Mouse (Mus musculus): ENCODE data around the gene Dedd. TPM values are rescaled to one million over a fixed set of nuclear protein-coding genes. Genes with fewer than 3 reads are reported as not detected.

Dedd gene
- polyA plus RNA-seq, 1 experiment from 2014 or later: 61.5 TPM

DNA sequence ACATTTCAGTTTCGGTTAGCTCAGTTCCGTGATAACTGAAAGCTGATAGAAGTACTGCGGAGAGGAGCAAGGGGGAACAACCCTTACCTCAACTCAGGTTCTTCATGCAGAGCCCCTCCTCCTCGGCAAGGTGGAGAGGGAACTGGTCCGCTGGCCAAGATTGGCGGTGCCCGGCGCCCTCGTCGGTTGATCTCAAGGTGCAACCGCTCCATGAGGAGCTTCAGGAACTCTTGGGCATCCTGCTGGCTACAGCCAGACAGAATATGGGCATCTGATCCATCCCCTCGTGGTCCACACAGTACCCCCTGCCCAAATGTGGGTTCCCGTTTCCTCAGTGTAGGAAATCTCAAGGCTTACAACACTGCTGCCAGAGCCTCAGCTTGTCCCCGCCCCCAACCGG, 44.5 kb upstream of the Dedd start:
- 94% methylated on average over 15 of the region's 15 CpGs for WGBS
- H3K36me3 ChIP-seq (ENCODE audit: control insufficient read depth, insufficient read depth, low read length): peaks cover 51% of the 10 kb centered on the region
- H3K27me3 ChIP-seq (ENCODE audit: control insufficient read depth, insufficient read depth, low read length): no peaks in the 10 kb centered on the region
- no peak overlapping the region for H3K9ac ChIP-seq (replicated peaks; ENCODE audit: low read length)
- no peak overlapping the region for H3K27ac ChIP-seq (replicated peaks; ENCODE audit: low read depth, low read length)
- H3K4me3 ChIP-seq (replicated peaks; ENCODE audit: low read depth, low read length): no peak overlapping the region
- ATAC-seq (ENCODE audit: low FRiP score, low TSS enrichment) (no peak), DNase-seq (no peak)
- H3K4me1 ChIP-seq (ENCODE audit: control insufficient read depth, insufficient read depth, low read length): peaks cover 16% of the 10 kb centered on the region
- H3K4me2 ChIP-seq (ENCODE audit: low read length): no peak overlapping the region
- no peaks in the 10 kb centered on the region for H3K9me3 ChIP-seq (ENCODE audit: control insufficient read depth, low read length)

DNA sequence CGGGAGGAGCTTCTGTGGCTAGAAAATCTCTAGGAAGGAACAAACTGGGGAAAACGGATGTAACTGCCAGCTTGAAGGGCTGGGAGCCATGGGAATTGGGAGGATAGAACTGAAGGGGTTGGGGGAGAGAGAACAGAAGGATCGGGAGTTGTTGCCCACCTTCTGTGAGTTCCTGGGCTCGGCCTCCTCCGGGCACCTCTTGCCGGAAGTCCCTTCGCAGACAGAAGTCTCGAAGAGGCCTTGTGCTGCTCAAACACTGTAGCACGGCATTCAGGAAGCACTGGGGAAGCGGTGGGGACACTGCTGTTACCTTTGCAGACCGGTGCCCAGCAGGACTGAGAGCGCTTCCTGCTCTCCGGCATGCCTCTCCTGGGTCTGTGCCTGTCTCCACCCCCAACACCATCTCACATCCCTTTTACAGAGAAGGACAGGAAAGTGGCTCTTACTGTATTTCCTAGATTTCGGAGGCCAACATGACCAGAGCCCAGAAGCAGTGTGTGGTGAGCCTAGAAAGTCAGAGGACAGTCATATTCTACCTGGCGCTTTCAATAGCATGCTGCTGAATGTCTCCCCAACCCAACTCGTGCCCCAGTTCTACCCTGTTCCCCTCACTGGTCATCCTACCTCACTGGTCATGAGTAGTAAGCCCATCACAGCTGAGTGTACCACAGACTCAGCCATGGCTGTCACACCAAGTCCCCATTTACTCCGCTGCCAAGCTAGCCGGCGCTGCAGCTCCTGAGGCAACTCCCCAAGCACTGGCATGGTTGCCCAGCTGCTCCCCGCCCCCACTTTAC, 43.7 kb upstream of the Dedd start:
- H3K27ac ChIP-seq (replicated peaks; ENCODE audit: low read depth, low read length): no peak overlapping the region
- ATAC-seq (ENCODE audit: low FRiP score, low TSS enrichment) (no peak), DNase-seq (no peak)
- WGBS: 92% methylated on average over 20 of the region's 20 CpGs
- peaks cover 57% of the 10 kb centered on the region for H3K36me3 ChIP-seq (ENCODE audit: control insufficient read depth, insufficient read depth, low read length)
- no peak overlapping the region for H3K4me2 ChIP-seq (ENCODE audit: low read length)
- H3K27me3 ChIP-seq (ENCODE audit: control insufficient read depth, insufficient read depth, low read length): no peaks in the 10 kb centered on the region
- no peak overlapping the region for H3K4me3 ChIP-seq (replicated peaks; ENCODE audit: low read depth, low read length)
- H3K9me3 ChIP-seq (ENCODE audit: control insufficient read depth, low read length): no peaks in the 10 kb centered on the region
- H3K4me1 ChIP-seq (ENCODE audit: control insufficient read depth, insufficient read depth, low read length): peaks cover 12% of the 10 kb centered on the region
- H3K9ac ChIP-seq (replicated peaks; ENCODE audit: low read length): no peak overlapping the region

- Histone ChIP-seq H3K27ac (replicated peaks; ENCODE audit: low read depth, low read length) (no peak overlapping the region), H3K36me3 (ENCODE audit: control insufficient read depth, insufficient read depth, low read length) (peaks cover 57% of the 10 kb centered on the region), H3K9me3 (ENCODE audit: control insufficient read depth, low read length) (no peaks in the 10 kb centered on the region), H3K27me3 (ENCODE audit: control insufficient read depth, insufficient read depth, low read length) (no peaks in the 10 kb centered on the region), H3K4me2 (ENCODE audit: low read length) (peak overlapping the region; percentile 65), H3K4me1 (ENCODE audit: control insufficient read depth, insufficient read depth, low read length) (peaks cover 9% of the 10 kb centered on the region), H3K4me3 (replicated peaks; ENCODE audit: low read depth, low read length) (peak overlapping the region; percentile 92), H3K9ac (replicated peaks; ENCODE audit: low read length) (no peak overlapping the region)
- WGBS: 92% methylated on average over 19 of the region's 19 CpGs
- ATAC-seq (ENCODE audit: low FRiP score, low TSS enrichment) (no peak), DNase-seq (no peak)
Measured at GRCm38 (mm10) chr1:171286517-171286916, 42.4 kb upstream of the Dedd start.

GRCm38 (mm10) chr1:171287136-171288081, 41.5 kb upstream of the Dedd start, which contains the start of gene Usp21:
Gene Usp21 (minus strand): TSS chr1:171287991.
- WGBS: under 1% methylated on average over 49 of the region's 49 CpGs
- Histone ChIP-seq H3K9ac (replicated peaks; ENCODE audit: low read length) (peak within 1 kb of the TSS; percentile 99), H3K27me3 (ENCODE audit: control insufficient read depth, insufficient read depth, low read length) (no peaks in the 10 kb centered on the region), H3K9me3 (ENCODE audit: control insufficient read depth, low read length) (no peaks in the 10 kb centered on the region), H3K36me3 (ENCODE audit: control insufficient read depth, insufficient read depth, low read length) (peaks cover 54% of the 10 kb centered on the region), H3K4me1 (ENCODE audit: control insufficient read depth, insufficient read depth, low read length) (peaks cover 9% of the 10 kb centered on the region), H3K27ac (replicated peaks; ENCODE audit: low read depth, low read length) (peak within 1 kb of the TSS; percentile 98), H3K4me2 (ENCODE audit: low read length) (peak within 1 kb of the TSS; percentile 65), H3K4me3 (replicated peaks; ENCODE audit: low read depth, low read length) (peak within 1 kb of the TSS; percentile 92)
- ATAC-seq (ENCODE audit: low FRiP score, low TSS enrichment) (peak; percentile 95), DNase-seq (peak; percentile 97)

- DNase-seq: no peak
- Histone ChIP-seq H3K4me1 (ENCODE audit: control insufficient read depth, insufficient read depth, low read length) (peaks cover 11% of the 10 kb centered on the region), H3K36me3 (ENCODE audit: control insufficient read depth, insufficient read depth, low read length) (peaks cover 45% of the 10 kb centered on the region), H3K27me3 (ENCODE audit: control insufficient read depth, insufficient read depth, low read length) (no peaks in the 10 kb centered on the region), H3K4me2 (ENCODE audit: low read length) (peak overlapping the region; percentile 65), H3K9me3 (ENCODE audit: control insufficient read depth, low read length) (no peaks in the 10 kb centered on the region), H3K4me3 (replicated peaks; ENCODE audit: low read depth, low read length) (peak overlapping the region; percentile 92), H3K9ac (replicated peaks; ENCODE audit: low read length) (0 out of 2 replicates have a peak overlapping the region, but pooled peaks have one; percentile 99), H3K27ac (replicated peaks; ENCODE audit: low read depth, low read length) (peak overlapping the region; percentile 98; the same call in 1 of the 2 replicates)
- 67% methylated on average over 4 of the region's 4 CpGs for WGBS
- no peak for ATAC-seq (ENCODE audit: low FRiP score, low TSS enrichment)
Measured at GRCm38 (mm10) chr1:171288328-171288727, 40.6 kb upstream of the Dedd start.

DNA sequence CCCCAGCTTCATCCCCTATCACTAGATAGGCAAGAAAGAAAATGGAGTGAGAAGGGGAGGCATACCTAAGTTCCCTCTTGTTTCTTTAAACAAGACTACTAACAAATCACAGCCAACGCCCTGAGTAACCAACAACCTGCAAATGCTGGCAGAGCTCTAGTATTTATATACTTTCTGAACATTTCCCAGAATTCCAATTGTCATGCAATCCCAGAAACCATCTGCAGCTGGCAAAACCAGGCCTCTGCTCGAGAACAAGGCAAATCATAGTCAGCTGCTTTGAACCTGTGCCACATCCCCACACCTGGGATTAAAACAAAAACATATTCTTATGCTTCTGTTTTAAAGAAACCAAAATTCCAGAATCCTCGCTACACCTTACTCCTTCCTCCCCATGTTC, 35.6 kb upstream of the Dedd start:
- ATAC-seq (ENCODE audit: low FRiP score, low TSS enrichment) (no peak), DNase-seq (no peak)
- 0 out of 2 replicates have a peak, but pooled peaks cover 9% of the 10 kb centered on the region for H3K27me3 ChIP-seq (ENCODE audit: control insufficient read depth, insufficient read depth, low read length)
- peaks cover 17% of the 10 kb centered on the region for H3K36me3 ChIP-seq (ENCODE audit: control insufficient read depth, insufficient read depth, low read length)
- peaks cover 9% of the 10 kb centered on the region for H3K4me1 ChIP-seq (ENCODE audit: control insufficient read depth, insufficient read depth, low read length)
- peak overlapping the region; percentile 76 for H3K4me3 ChIP-seq (replicated peaks; ENCODE audit: low read depth, low read length)
- H3K9ac ChIP-seq (replicated peaks; ENCODE audit: low read length): no peak overlapping the region
- WGBS: 88% methylated on average over 3 of the region's 3 CpGs
- H3K9me3 ChIP-seq (ENCODE audit: control insufficient read depth, low read length): no peaks in the 10 kb centered on the region
- H3K4me2 ChIP-seq (ENCODE audit: low read length): peak overlapping the region; percentile 74
- no peak overlapping the region for H3K27ac ChIP-seq (replicated peaks; ENCODE audit: low read depth, low read length)

DNA sequence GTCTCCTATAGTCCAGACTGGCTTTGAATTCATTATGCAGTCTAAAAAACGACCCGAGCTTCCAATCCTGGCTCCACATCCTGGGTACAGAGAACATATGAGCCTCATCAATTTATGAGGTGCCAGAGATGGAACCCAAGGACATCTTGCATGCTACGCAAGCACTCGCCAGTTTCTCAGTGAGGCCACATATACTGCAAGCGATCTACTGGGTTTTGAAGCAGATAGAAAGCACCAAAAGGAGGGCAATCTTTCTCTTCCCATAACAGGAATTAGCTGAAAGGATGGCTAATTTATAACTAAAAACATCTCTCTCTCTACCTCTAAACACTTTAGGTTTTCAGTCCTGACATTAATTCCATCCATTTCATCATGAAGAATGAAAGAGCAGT, 35.0 kb upstream of the Dedd start:
- peak overlapping the region; percentile 74 for H3K4me2 ChIP-seq (ENCODE audit: low read length)
- H3K4me1 ChIP-seq (ENCODE audit: control insufficient read depth, insufficient read depth, low read length): peaks cover 9% of the 10 kb centered on the region
- H3K27ac ChIP-seq (replicated peaks; ENCODE audit: low read depth, low read length): peak overlapping the region; percentile 90
- peak overlapping the region; percentile 81 for H3K9ac ChIP-seq (replicated peaks; ENCODE audit: low read length)
- H3K36me3 ChIP-seq (ENCODE audit: control insufficient read depth, insufficient read depth, low read length): peaks cover 12% of the 10 kb centered on the region
- peak overlapping the region; percentile 76 for H3K4me3 ChIP-seq (replicated peaks; ENCODE audit: low read depth, low read length)
- 0 out of 2 replicates have a peak, but pooled peaks cover 9% of the 10 kb centered on the region for H3K27me3 ChIP-seq (ENCODE audit: control insufficient read depth, insufficient read depth, low read length)
- WGBS: 39% methylated on average over 5 of the region's 5 CpGs
- ATAC-seq (ENCODE audit: low FRiP score, low TSS enrichment) (no peak), DNase-seq (no peak)
- H3K9me3 ChIP-seq (ENCODE audit: control insufficient read depth, low read length): no peaks in the 10 kb centered on the region

GRCm38 (mm10) chr1:171294298-171295062, 34.5 kb upstream of the Dedd start, which contains the start of gene Ufc1:
Gene Ufc1 (minus strand): TSS chr1:171295024.
- under 1% methylated on average over 42 of the region's 42 CpGs for WGBS
- H3K9ac ChIP-seq (replicated peaks; ENCODE audit: low read length): peak within 1 kb of the TSS; percentile 81
- peak within 1 kb of the TSS; percentile 74 for H3K4me2 ChIP-seq (ENCODE audit: low read length)
- peaks cover 6% of the 10 kb centered on the region; the same call in 1 of the 2 replicates for H3K36me3 ChIP-seq (ENCODE audit: control insufficient read depth, insufficient read depth, low read length)
- peak within 1 kb of the TSS; percentile 90 for H3K27ac ChIP-seq (replicated peaks; ENCODE audit: low read depth, low read length)
- H3K9me3 ChIP-seq (ENCODE audit: control insufficient read depth, low read length): no peaks in the 10 kb centered on the region
- DNase-seq (peak; percentile 92), ATAC-seq (ENCODE audit: low FRiP score, low TSS enrichment) (peak; percentile 86)
- peak within 1 kb of the TSS; percentile 76 for H3K4me3 ChIP-seq (replicated peaks; ENCODE audit: low read depth, low read length)
- peaks cover 9% of the 10 kb centered on the region for H3K4me1 ChIP-seq (ENCODE audit: control insufficient read depth, insufficient read depth, low read length)
- H3K27me3 ChIP-seq (ENCODE audit: control insufficient read depth, insufficient read depth, low read length): 0 out of 2 replicates have a peak, but pooled peaks cover 9% of the 10 kb centered on the region

All from midbrain, embryonic 14.5 days (tissue).